Mouse (Mus musculus) adrenal gland, postnatal 10 days (tissue): ENCODE results near the gene Olfr1459. TPM values are rescaled to one million over a fixed set of nuclear protein-coding genes. Genes with fewer than 3 reads are reported as not detected.

Source experiments
- DNase-seq: peaks from one replicate; pipeline ENCODE4 v3.0.0; 2021; ENCODE audit warnings: mixed read lengths
- long read RNA-seq, 2 experiments: library from polyadenylated mRNA; stranded (forward); transcript quantifications; one replicate each; pipeline ENCODE4 v2.0.0; 2021
- total RNA-seq, 2 experiments: library from RNA; stranded (reverse); gene quantifications; 2 replicates each; pipeline ENCODE4 v1.2.3; 2021

The Olfr1459 gene
- total RNA-seq: under 1 TPM in 1 of 2 experiments, not detected in 1; 0.06 TPM
- long read RNA-seq, experiment 1: 0 reads
- long read RNA-seq, experiment 2: 0 reads

GRCm38 (mm10) chr19:13149449-13149848 is at the start of gene Olfr1459:
Gene Olfr1459, minus strand, starts transcription at chr19:13149549.
- no peak for DNase-seq

GRCm38 (mm10) chr19:13185434-13185833 is 36.1 kb upstream of the Olfr1459 start, which contains the start of gene Olfr1462:
Gene Olfr1462, plus strand, starts transcription at chr19:13185734.
- no peak for DNase-seq

- no peak for DNase-seq
Observed at GRCm38 (mm10) chr19:13162700-13163099, 13.4 kb upstream of the Olfr1459 start, which contains the start of gene Olfr1461. Gene Olfr1461, plus strand, starts transcription at chr19:13163000.

- no peak for DNase-seq
Observed at GRCm38 (mm10) chr19:13106675-13107074, 42.7 kb downstream of the Olfr1459 start, which contains the start of gene Olfr1458. Gene Olfr1458, minus strand, starts transcription at chr19:13106775.

GRCm38 (mm10) chr19:13097791-13098190 is 51.6 kb downstream of the Olfr1459 start, which contains the start of gene Olfr1457:
Gene Olfr1457, minus strand, starts transcription at chr19:13097891.
- no peak for DNase-seq

- DNase-seq: no peak
Observed at GRCm38 (mm10) chr19:13093908-13094307, 55.4 kb downstream of the Olfr1459 start.

Other genes starting within 250 kb of the Olfr1459 start
- gene Olfr1447, start 245.8 kb downstream of the Olfr1459 start, total RNA-seq: not detected
- gene Olfr1448, start 225.1 kb downstream of the Olfr1459 start, total RNA-seq: not detected
- not detected for gene Olfr1449, start 218.7 kb downstream of the Olfr1459 start, total RNA-seq
- gene Olfr1450, start 199.3 kb downstream of the Olfr1459 start, total RNA-seq: not detected
- gene Olfr1451, start 154.5 kb downstream of the Olfr1459 start, total RNA-seq: not detected
- not detected for gene Olfr1453, start 121.2 kb downstream of the Olfr1459 start, total RNA-seq
- not detected for gene Olfr1454, start 88.9 kb downstream of the Olfr1459 start, total RNA-seq
- gene Olfr1457, start 51.7 kb downstream of the Olfr1459 start, total RNA-seq: not detected
- gene Olfr1458, start 42.8 kb downstream of the Olfr1459 start, total RNA-seq: not detected
- gene Olfr1461, start 13.5 kb upstream of the Olfr1459 start, total RNA-seq: not detected
- not detected for gene Olfr1462, start 36.2 kb upstream of the Olfr1459 start, total RNA-seq
- not detected for gene Olfr1463, start 81.8 kb upstream of the Olfr1459 start, total RNA-seq
- gene Olfr1465, start 166.0 kb upstream of the Olfr1459 start, total RNA-seq: not detected
- gene Olfr1466, start 189.3 kb upstream of the Olfr1459 start, total RNA-seq: not detected
- gene Olfr1467, start 212.7 kb upstream of the Olfr1459 start, total RNA-seq: not detected